Mouse (Mus musculus) MN1 (cell line): ENCODE data around the gene Tomm22.
"Not testable (repeated sequence)": the region's sequence is repeated elsewhere in the genome, so short reads cannot be mapped to it uniquely, and the experiment has no call there.

Experiments
- DNase-seq: peaks from one replicate; pipeline ENCODE4 v3.0.0-alpha.2; 2016; ENCODE audit warnings: low spot score

Gene Tomm22

GRCm38 (mm10) chr15:79670249-79670971 is at the start of gene Tomm22:
Tomm22 (plus strand) TSS chr15:79670861.
- DNase-seq: peak; percentile 95

GRCm38 (mm10) chr15:79630471-79630870 is 40.2 kb upstream of the Tomm22 start:
- no peak for DNase-seq

GRCm38 (mm10) chr15:79641135-79641817 is 29.4 kb upstream of the Tomm22 start:
- no peak for DNase-seq

GRCm38 (mm10) chr15:79645483-79645882 is 25.2 kb upstream of the Tomm22 start:
- DNase-seq: no peak

- no peak for DNase-seq
Observed at GRCm38 (mm10) chr15:79648130-79648529, 22.5 kb upstream of the Tomm22 start.

- no peak for DNase-seq
Observed at GRCm38 (mm10) chr15:79650569-79650968, 20.1 kb upstream of the Tomm22 start.

GRCm38 (mm10) chr15:79651481-79651880 is 19.2 kb upstream of the Tomm22 start:
- DNase-seq: no peak

GRCm38 (mm10) chr15:79656451-79656850 is 14.2 kb upstream of the Tomm22 start:
- no peak for DNase-seq

GRCm38 (mm10) chr15:79657837-79658530 is 12.7 kb upstream of the Tomm22 start:
- peak; percentile 94 for DNase-seq

- peak; percentile 96 for DNase-seq
Observed at GRCm38 (mm10) chr15:79658531-79659375, 11.9 kb upstream of the Tomm22 start, which contains the start of the genes Fam227a and Cby1. Fam227a (minus strand) TSS chr15:79658956. Cby1 (plus strand) TSS chr15:79659199.

GRCm38 (mm10) chr15:79661852-79662251 is 8.8 kb upstream of the Tomm22 start:
- peak; percentile 43 for DNase-seq

- no peak for DNase-seq
Observed at GRCm38 (mm10) chr15:79664666-79665065, 6.0 kb upstream of the Tomm22 start.

GRCm38 (mm10) chr15:79669195-79669594 is 1.5 kb upstream of the Tomm22 start:
- DNase-seq: no peak

- DNase-seq: no peak
Observed at GRCm38 (mm10) chr15:79670972-79671299, 275 bp downstream of the Tomm22 start.

GRCm38 (mm10) chr15:79671828-79672348 is 1.2 kb downstream of the Tomm22 start:
- not testable (repeated sequence) for DNase-seq

- no peak for DNase-seq
Observed at GRCm38 (mm10) chr15:79677936-79678335, 7.3 kb downstream of the Tomm22 start.

GRCm38 (mm10) chr15:79681973-79682372 is 11.3 kb downstream of the Tomm22 start:
- no peak for DNase-seq

- no peak for DNase-seq
Observed at GRCm38 (mm10) chr15:79683146-79683545, 12.5 kb downstream of the Tomm22 start.

- DNase-seq: peak; percentile 59
Observed at GRCm38 (mm10) chr15:79683707-79684465, 13.2 kb downstream of the Tomm22 start.

- DNase-seq: no peak
Observed at GRCm38 (mm10) chr15:79684616-79685015, 14.0 kb downstream of the Tomm22 start.

GRCm38 (mm10) chr15:79685141-79685641 is 14.5 kb downstream of the Tomm22 start:
- no peak for DNase-seq
